Mouse (Mus musculus) E14TG2a.4 (cell line): ENCODE measurements around the gene Tigar.

ENCODE experiments used
- H3K27me3 ChIP-seq: 2 replicates; pipeline ENCODE4 v1.6.1; 2014; ENCODE audit warnings: low read length, control low read depth; ENCODE audit not compliant: insufficient read depth
- H3K36me3 ChIP-seq: 2 replicates; pipeline ENCODE4 v1.6.1; 2014; ENCODE audit warnings: low read length, control low read depth; ENCODE audit not compliant: insufficient read depth
- H3K4me1 ChIP-seq: replicated peaks from 2 replicates; pipeline ENCODE4 v1.6.1; 2014; ENCODE audit warnings: low read depth, low read length, control low read depth
- H3K4me3 ChIP-seq: replicated peaks from 2 replicates; pipeline ENCODE4 v1.5.1; 2014; ENCODE audit warnings: mild to moderate bottlenecking, low read length
- H3K9me3 ChIP-seq: 2 replicates; pipeline ENCODE4 v1.6.1; 2014; ENCODE audit warnings: low read length, control low read depth
- CTCF ChIP-seq: conservative IDR thresholded peaks from 2 replicates; pipeline ENCODE4 v1.5.1; 2014; ENCODE audit warnings: low read length
- NANOG ChIP-seq: IDR thresholded peaks from 2 replicates; pipeline ENCODE4 v1.6.1; 2014; ENCODE audit warnings: borderline replicate concordance, low read length, mixed read lengths
- POU5F1 ChIP-seq: IDR thresholded peaks from 2 replicates; pipeline ENCODE4 v1.6.1; 2014; ENCODE audit warnings: low read length, borderline replicate concordance

The Tigar gene

DNA sequence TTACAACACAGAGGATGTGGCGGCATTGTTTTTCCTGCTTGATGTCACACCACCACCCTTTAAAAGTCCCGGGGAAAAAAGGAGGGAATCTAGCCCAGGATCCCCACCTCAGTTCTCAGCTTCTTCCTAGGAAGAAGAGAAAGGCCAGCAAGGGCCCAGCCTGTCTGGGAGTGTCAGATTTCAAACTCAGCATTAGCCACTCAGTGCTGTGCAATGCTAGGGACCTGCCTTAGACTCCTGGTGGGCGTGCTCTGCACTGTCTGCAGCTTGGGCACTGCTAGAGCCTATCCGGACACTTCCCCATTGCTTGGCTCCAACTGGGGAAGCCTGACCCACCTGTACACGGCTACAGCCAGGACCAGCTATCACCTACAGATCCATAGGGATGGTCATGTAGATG, 36.5 kb downstream of the Tigar start, which contains the start of gene Fgf23:
Gene Fgf23, plus strand, starts transcription at position 86 of the 400 bp plus-strand sequence.
- no peaks in the 10 kb centered on the region for H3K9me3 ChIP-seq
- H3K36me3 ChIP-seq = no peaks in the 10 kb centered on the region
- no peak within 1 kb of the TSS for H3K4me3 ChIP-seq
- H3K27me3 ChIP-seq = peaks cover 38% of the 10 kb centered on the region
- TF ChIP-seq NANOG (no peak), CTCF (no peak), POU5F1 (no peak)
- peaks cover 31% of the 10 kb centered on the region for H3K4me1 ChIP-seq

DNA sequence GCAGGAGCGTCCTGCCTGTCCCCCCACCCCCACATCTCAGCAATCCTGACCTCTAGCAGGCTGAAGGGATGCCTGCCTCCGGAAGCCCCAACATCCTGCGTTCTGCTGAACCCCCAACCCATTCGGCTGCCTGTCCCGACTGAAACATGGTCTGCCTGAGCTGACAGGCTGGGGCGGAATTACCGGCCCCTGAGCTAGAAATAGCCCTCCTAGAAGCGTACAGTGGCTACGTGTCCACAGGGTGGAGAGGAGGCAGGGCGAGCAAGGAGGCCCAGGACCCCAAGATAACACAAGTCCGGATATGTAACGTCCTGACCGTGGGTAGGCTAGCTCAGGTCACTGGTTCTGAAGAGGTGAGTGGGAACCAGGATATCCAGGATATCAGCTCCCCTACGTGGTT, 44.5 kb downstream of the Tigar start:
- H3K4me1 ChIP-seq = peaks cover 5% of the 10 kb centered on the region
- no peak overlapping the region for H3K4me3 ChIP-seq
- peaks cover 36% of the 10 kb centered on the region for H3K27me3 ChIP-seq
- no peaks in the 10 kb centered on the region for H3K36me3 ChIP-seq
- H3K9me3 ChIP-seq = no peaks in the 10 kb centered on the region
- TF ChIP-seq POU5F1 (no peak), CTCF (no peak), NANOG (no peak)

DNA sequence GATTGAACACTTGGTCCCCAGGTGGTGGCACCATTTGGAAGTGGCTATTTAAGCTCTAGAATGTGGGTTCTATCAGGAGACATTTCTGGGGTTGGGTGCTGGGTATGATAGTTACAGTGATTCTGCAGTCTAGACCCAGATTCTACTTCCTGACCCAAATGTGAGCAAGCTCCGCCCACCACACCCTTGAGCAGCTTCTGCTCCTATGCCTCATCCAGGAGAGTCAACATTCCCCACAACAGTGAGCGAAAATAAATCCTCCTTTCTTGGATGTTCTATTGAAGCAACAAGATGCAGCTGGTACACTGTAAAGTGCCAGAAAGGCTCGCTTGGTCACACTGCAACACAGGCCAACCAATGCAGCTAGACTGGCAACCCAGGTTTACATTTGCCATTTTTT, 45.4 kb downstream of the Tigar start:
- no peak for TF ChIP-seq CTCF
- no peak for TF ChIP-seq NANOG
- no peak for TF ChIP-seq POU5F1
- H3K36me3 ChIP-seq = no peaks in the 10 kb centered on the region
- no peaks in the 10 kb centered on the region for H3K9me3 ChIP-seq
- no peak overlapping the region for H3K4me3 ChIP-seq
- peaks cover 5% of the 10 kb centered on the region for H3K4me1 ChIP-seq
- H3K27me3 ChIP-seq = peaks cover 36% of the 10 kb centered on the region

DNA sequence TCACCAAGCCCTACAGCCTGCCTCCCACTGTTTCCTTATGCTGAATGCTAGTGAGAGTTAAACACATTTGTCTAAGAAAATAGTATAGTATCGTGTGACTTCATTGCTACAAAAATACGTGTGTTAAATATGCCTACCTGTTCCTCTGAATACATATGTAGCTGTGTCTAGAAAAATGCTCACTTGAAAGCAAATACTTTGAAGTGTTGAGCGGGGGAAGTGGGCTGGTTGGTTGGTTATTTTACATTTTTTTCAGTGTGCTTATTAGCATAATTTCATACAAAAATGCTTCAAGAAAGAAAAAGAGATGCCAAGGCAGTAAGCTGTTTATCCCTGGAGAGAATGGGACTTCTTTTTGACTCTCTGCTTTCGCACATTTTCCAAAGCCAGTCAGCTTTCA, 49.4 kb downstream of the Tigar start:
- Histone ChIP-seq H3K27me3 (peaks cover 22% of the 10 kb centered on the region), H3K36me3 (no peaks in the 10 kb centered on the region)

DNA sequence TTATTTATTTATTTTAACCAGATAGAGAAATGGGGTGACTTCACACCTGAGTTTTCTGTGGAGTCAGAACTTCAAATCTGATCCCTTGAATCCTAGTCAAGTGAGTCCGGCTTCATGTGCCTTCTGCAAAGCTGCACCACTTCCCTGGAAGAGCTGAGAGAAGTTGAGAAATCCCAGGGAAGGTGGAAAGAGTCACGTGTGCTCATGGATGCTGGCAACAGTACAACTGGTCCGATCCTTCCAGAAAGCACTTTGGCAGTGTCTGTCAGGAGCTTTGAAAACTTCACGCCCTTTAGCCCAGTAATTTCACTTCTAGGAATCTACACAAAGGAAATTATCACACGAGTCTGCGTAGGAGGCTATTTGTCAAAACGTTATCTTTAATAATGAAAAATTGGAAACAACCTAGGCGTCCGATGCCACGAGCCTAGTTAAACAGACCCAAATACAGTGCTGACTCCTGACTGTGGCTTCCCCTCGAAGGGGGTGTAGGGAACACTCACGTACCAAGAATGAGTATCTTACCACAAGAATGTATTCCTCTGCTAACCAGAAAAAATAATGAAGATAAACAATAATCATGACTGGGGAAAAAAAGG, 52.3 kb downstream of the Tigar start:
- Histone ChIP-seq H3K9me3 (no peaks in the 10 kb centered on the region), H3K4me1 (no peaks in the 10 kb centered on the region), H3K27me3 (peaks cover 7% of the 10 kb centered on the region; the same call in 1 of the 2 replicates), H3K4me3 (no peak overlapping the region), H3K36me3 (no peaks in the 10 kb centered on the region)
- TF ChIP-seq CTCF (no peak), NANOG (no peak), POU5F1 (no peak)

More for the DNA sequence above, 49.4 kb downstream of the Tigar start:
- Histone ChIP-seq H3K4me3 (no peak overlapping the region), H3K9me3 (no peaks in the 10 kb centered on the region), H3K4me1 (peaks cover 5% of the 10 kb centered on the region)
- TF ChIP-seq NANOG (no peak), POU5F1 (no peak), CTCF (no peak)

DNA sequence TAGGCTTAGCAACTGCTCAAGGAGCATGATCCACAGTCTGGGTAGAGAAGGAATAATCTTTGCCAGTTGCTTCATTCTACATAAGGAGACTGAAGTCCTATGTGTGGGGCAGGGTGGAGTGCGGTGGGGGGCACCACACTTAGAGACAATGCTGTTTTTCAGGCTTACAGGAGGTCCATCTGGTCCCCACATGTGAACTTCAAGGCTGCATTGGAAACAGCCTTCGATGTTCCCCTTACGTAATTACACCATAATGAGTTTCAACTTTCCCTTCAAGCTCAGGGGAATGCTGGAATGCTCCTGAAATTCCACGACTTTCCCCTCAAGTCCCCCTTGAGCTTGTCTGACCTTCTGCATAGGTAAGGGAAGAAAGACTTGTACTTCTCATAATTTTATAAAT, 58.5 kb downstream of the Tigar start:
- no peaks in the 10 kb centered on the region for H3K4me1 ChIP-seq
- no peaks in the 10 kb centered on the region for H3K36me3 ChIP-seq
- H3K4me3 ChIP-seq = no peak overlapping the region
- H3K27me3 ChIP-seq = peaks cover 6% of the 10 kb centered on the region; the same call in 1 of the 2 replicates
- no peaks in the 10 kb centered on the region for H3K9me3 ChIP-seq
- TF ChIP-seq CTCF = no peak
- TF ChIP-seq NANOG = no peak

DNA sequence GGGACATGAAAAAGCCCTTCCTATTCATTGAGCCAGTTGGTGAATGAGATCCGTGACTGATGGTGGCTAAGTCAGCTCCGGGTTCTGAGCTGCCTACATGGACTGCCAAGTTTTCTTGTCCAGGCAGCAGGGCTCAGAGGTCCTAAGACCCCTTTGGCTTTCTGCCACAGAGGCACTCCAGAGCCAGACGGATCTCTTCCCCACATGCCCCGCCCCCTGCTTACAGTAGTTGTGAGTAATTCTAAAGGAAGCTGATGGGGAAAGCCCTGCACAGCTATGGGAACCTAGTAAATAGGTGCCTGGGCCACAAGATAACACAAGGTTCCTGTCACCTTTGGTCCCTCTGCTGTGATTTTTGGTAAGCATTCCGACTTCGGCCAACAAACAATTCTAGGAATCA, 64.4 kb downstream of the Tigar start:
- no peaks in the 10 kb centered on the region for H3K9me3 ChIP-seq

More for the DNA sequence above, 64.4 kb downstream of the Tigar start:
- no peak overlapping the region for H3K4me3 ChIP-seq
- no peaks in the 10 kb centered on the region for H3K4me1 ChIP-seq
- TF ChIP-seq NANOG (no peak), POU5F1 (no peak), CTCF (no peak)
- peaks cover 3% of the 10 kb centered on the region; the same call in 1 of the 2 replicates for H3K27me3 ChIP-seq
- H3K36me3 ChIP-seq = no peaks in the 10 kb centered on the region
